Mouse (Mus musculus) megakaryocyte, embryonic 14.5 days (primary cell): Measurements from ENCODE around the gene Enah.

Experiments
- FLI1 ChIP-seq: IDR thresholded peaks from 2 replicates; pipeline ENCODE4 v1.6.1; 2012; ENCODE audit warnings: low read length, inconsistent platforms, mixed read lengths
- GATA1 ChIP-seq: IDR thresholded peaks from 3 replicates; pipeline ENCODE4 v1.6.1; 2012; ENCODE audit warnings: mixed read lengths, low read length, inconsistent platforms, borderline replicate concordance

- TF ChIP-seq FLI1 (no peak), GATA1 (no peak)
Measured at GRCm38 (mm10) chr1:182047016-182047690, 27.4 kb upstream of the Enah start.
